Mouse (Mus musculus) adrenal gland, adult (tissue): ENCODE measurements around the gene Stx4a.
"Not testable (repeated sequence)": the region's sequence is repeated elsewhere in the genome, so short reads cannot be mapped to it uniquely, and the experiment has no call there.

Experiments used
- DNase-seq, 2 experiments: peaks; one replicate each; pipeline ENCODE4 v3.0.0; 2022 to 2023; ENCODE audit warnings: low spot score in 1 of 2; ENCODE audit not compliant: inconsistent age in 2 of 2

The Stx4a gene

DNA sequence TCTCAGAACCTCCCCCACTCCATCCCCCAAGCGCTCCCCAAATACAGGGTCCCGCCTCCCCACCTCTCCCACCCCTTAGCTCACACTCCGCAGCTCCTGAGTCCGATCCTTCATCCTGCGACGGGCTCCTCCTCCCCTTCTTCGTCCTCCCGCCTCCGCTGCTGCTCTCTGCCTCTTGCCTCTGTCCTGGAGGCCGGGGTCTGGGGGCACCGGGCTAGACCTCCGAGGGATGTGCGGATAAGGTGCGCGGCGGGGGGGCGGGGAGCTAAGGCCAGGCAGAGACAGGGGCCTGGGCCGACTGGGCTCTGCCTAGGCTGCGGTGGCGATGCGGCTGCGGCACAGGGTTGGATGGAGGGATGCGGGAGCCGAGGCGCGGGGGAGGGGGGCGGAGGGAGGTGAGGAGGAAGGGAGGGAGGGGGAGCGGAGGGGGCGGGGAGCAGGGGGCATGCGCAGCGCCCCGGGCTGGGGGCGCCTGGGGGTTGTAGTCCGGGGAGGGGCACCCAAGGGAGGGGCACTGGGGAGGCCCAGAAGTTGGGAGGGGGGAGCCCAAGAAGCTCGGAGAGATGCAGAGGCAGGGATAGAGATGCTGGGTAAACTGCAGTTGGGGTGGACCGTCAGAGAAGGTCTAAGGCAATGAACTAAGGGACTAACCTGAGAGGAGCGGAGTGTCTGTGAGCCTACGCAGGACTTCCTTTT, at the start of gene Stx4a, which contains the start of gene Stx1b:
Gene Stx4a (plus strand): TSS at position 119 of the 696 bp plus-strand sequence.
Gene Stx1b (minus strand): TSS at position 374 of the 696 bp plus-strand sequence.
- DNase-seq: peak in 1 of 2 experiments; percentile 36

DNA sequence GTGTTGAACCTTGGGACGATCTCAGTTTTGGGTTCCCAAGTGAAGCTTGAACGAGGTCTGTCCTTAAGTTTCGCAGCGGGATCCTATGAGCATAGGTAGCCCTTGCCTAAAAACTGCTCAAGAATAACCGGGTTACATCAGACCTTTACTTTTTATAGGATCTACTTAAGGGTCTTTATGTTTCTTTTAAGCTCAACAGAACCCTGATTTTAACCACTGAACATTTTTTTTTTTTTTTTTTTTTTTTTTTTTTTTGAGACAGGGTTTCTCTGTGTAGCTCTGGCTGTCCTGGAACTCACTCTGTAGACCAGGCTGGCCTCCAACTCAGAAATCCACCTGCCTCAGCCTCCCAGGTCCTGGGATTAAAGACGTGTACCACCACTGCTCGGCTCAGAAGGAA, 48.3 kb upstream of the Stx4a start:
- DNase-seq: not testable (repeated sequence)

DNA sequence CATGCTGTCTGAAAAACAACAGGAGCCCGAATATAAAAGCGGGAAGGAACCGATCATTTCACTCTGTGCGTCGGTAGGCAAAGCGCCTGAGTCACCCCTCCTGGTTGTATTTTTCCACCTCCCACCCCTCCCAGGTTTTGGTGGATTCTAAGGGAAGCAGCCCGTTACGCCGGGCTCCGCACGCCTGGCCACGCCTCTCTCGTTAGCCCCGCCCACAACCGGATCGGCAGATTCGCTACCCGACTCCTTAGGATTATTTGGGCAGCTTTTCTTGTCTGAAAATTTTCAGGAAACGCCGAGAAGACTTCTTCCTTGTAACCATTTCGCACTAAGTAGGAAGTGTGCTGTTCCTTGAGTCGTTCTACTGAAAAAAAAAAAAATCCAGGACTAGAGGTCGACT, 47.7 kb upstream of the Stx4a start, which contains the start of gene Setd1a:
Gene Setd1a (plus strand): TSS at position 245 of the 400 bp plus-strand sequence.
- DNase-seq: peak; percentile 93 to 97

DNA sequence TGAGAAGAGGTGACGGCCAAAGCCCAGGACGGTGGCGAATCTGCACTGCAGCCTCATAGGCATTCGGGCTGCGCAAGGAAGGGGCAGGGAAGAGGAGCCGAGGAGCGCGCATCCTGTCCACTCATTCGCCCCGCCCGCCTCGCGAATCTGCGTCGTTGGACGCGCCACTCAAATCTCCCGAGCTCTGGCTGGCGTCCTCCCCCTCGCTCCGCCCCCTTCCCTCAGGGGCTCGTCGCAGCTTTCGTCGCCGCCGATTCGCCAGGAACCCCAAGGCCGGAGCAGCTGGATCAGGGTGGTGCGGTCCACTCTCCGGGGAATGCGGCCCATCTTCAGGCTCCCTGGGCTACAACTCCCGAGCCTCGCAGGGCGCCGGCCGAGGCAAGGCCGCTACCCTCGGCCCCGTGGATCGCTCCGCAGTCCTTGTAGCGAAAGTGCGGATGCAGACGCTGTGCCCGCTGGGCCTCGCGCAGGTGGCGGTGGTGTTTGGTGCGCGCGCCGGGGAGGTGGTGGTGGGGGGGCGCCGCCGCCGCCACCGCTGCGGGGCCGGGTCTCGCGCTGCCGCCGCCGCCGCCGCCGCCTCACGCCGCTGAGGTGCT, 47.1 kb upstream of the Stx4a start:
- DNase-seq: peak; percentile 97 to 99

DNA sequence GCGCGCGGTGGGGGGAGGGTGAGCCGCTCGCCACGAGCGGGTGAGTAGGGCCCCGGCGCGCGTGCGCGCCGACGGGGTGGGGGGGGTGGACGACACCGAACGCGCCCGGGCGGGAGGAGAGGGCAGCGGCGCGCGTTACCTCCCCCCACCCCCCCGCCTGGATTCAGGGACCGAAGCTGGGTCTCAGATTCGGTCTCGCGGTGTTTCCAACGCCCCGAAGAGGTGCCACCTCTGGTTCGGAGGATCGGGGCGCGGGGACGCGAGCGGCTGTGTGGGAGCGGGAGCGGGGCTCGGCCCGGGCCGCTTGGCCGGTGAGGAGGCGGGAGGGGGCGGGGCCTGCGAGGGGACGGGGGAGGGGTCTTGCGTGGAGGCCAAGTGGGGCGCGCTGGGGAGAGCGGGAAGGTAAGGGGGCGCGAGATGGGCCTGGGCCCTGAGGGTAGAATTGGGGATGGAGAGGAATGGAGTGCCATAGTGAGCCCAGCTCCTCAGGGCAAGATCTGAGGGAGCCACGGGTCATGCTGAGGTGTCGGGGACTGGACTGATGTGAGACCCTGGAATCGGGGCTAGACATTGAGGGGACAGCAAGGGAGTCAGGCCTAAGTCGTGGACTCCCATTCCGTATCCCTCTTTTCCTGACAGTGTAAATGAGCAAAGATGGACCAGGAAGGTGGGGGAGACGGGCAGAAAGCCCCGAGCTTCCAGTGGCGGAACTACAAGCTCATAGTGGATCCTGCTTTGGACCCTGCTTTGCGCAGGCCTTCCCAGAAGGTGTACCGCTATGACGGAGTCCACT, 46.4 kb upstream of the Stx4a start:
- DNase-seq: peak; percentile 75 to 91

DNA sequence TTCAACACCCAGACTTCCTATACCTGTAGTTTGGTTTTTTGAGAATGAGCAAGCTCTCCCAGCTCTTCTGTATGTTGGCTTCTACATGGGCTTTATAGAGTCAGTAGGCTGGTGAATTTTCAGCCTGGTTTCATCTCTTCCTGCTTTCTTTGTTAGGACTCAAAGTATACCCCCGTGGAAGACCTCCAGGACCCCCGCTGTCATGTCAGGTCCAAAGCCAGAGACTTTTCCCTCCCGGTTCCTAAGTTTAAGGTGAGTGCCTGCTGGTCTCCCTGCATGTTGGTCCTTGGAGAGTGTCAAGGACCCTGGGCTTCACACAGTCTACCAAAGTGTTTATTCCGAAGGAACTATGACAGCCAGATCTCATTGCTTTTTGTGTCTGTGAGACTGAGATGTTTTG, 45.7 kb upstream of the Stx4a start:
- DNase-seq: no peak

DNA sequence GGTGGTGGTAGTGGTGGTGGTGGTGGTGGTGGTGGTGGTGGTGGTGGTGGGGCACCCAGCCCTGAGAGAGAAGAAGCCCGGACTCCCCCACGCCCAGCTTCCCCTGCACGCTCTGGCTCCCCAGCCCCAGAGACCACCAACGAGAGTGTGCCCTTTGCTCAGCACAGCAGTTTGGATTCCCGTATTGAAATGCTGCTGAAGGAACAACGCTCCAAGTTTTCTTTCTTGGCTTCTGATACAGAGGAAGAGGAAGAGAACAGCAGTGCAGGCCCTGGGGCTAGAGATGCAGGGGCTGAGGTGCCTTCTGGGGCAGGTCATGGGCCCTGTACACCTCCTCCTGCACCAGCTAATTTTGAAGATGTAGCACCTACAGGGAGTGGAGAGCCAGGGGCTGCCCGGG, 38.8 kb upstream of the Stx4a start, which contains the start of gene Gm49388:
Gene Gm49388 (plus strand): TSS at position 301 of the 400 bp plus-strand sequence.
- no peak for DNase-seq

DNA sequence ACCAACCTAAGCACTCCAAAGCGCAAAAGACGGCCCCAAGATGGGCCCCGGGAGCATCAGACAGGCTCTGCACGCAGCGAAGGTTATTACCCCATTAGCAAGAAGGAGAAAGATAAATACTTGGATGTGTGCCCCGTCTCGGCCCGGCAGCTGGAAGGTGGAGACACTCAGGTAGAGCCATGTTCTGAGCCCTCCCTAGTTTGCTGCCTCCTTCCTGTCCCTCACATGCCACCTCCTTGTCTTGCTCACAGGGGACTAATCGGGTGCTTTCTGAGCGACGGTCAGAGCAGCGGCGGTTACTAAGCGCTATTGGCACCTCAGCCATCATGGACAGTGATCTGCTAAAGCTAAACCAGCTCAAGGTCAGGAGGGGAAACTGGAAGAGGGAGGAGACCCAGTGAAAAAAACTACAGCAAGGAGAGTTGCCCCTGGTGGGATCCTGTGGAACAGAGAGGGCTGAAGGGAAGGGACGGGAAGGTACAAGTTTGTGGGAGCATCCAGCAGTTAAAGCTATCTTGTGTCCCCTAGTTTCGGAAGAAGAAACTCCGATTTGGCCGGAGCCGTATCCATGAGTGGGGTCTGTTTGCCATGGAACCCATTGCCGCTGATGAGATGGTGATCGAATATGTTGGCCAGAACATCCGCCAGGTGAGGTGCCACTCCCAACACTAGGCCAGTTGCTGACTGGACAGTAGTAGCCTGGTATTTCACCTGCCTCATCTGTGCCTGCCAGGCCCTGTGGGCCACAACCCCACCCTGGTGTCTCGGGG, 26.8 kb upstream of the Stx4a start:
- DNase-seq: peak in 1 of 2 experiments; percentile 45

DNA sequence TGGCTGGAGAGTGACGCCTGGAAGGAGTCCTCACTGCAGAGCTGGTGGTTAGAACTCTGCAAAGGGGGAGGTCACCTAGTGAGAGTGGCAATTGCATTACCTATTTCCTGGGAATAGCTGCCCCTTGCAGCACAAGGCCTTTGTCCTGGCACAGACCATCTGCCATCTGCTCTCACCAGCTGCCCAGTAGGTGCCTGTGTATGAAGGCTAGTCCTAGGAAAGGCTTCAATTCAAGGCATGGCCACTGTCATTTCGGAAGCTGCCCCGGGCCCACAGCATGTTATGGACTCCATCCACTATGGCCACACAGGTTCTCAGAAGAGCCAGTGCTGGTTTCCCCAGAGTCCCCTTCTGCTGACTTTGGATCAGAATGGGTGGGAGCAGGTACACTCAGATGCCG, 25.5 kb upstream of the Stx4a start:
- no peak for DNase-seq

DNA sequence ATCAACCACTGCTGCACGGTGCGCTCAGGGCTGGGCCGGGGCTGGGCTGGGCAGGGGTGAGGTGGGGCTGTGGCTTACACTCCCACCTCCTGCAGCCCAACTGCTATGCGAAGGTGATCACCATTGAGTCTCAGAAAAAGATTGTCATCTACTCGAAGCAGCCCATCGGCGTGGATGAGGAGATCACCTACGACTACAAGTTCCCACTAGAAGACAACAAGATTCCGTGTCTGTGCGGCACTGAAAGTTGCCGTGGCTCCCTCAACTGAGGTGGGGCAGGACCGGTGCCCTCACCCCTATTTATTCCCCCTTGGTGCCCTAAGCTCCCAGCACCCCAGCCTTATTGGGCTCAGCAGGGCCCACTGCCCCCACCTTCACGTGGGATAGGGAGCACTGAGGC, 24.9 kb upstream of the Stx4a start:
- DNase-seq: no peak

DNA sequence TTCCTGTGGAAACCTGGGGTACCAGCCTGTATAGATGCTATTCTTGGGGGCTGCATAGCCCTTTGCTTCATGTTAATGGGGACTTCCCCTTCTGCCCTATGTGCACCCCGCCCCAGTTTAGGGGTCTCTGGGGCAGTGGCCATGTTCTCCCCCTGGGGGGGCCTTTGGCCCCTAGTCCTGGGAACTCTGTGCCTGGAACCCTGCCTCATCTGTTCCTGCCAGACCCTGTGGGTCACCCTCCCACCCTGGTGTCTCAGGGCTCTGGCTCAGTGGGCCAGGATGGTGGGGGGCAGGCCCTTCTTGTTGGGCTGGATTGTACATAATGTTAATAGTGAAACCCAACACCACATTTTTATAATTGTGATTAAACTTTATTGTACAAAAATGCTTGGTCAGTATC, 24.4 kb upstream of the Stx4a start:
- peak in 1 of 2 experiments; percentile 54 for DNase-seq

DNA sequence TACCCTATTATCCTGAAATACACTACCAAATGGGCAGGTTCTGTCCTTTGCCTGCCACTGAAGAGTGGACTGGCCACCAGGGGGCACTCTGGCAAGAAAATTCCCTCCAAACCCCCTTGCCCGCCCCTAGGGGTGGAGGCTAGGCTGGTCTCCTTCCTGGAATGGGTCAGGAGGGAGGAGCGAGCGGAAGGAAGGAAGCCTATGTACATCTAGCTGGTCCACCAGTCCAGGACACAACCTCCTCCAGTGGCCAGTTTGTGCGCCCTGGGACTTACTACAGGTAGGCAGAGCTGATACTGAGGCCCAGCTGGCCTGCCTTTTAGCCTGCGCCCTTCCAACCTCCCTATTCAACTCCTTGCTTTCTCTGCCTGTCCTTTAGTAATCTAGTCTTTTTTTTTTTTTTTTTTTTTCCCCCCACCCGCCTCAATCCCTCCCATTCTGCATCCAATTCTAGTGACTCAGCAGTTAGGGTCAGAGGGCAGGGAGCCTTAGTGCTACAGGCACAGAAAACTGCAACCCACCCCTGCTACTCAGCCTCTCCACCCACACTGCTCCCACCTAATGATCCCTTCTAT, 23.6 kb upstream of the Stx4a start, which contains the start of gene Hsd3b7:
Gene Hsd3b7 (plus strand): TSS at position 170 of the 575 bp plus-strand sequence.
- DNase-seq: peak; percentile 95 to 98

DNA sequence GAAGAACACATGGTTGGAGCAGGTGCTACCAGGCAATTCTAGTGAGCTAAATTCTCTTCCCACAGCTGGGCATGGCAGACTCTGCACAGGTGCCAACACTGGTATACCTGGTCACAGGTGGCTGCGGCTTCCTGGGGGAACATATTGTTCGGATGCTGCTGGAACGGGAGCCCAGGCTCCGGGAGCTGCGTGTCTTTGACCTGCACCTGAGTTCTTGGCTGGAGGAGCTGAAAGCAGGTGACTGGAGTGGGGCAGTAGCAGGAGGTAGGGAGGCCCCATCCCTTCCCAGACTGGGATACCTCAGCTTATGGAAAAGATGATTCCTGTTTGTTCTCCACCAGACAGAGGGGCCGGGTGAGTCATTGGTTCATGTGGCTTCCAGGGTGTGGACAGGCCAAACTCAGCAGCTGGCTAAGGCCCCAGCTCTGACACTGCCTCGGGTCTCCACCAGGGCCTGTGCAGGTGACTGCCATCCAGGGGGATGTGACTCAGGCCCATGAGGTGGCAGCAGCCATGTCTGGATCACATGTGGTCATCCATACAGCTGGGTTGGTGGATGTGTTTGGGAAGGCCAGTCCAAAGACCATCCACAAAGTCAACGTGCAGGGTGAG, 23.0 kb upstream of the Stx4a start:
- peak; percentile 42 to 61 for DNase-seq

DNA sequence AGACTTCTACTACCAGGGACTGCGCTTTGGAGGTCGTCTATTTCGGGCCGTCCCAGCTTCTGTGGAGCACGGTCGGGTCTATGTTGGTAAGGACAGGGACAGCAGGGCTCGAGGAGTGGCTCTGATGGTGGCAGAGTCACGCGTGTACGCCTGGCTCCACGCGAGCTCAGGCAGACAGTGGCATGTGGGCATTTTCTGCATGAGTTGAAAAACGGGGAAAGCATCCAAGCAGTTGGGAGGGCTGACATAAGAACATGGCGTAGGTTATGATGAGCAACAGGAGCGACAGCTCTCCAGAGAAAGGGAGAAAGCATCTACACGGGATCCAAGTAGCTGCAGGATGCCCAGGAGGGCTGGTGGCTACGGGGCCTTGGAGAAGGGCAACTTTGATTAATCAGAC, 21.8 kb upstream of the Stx4a start:
- no peak for DNase-seq

DNA sequence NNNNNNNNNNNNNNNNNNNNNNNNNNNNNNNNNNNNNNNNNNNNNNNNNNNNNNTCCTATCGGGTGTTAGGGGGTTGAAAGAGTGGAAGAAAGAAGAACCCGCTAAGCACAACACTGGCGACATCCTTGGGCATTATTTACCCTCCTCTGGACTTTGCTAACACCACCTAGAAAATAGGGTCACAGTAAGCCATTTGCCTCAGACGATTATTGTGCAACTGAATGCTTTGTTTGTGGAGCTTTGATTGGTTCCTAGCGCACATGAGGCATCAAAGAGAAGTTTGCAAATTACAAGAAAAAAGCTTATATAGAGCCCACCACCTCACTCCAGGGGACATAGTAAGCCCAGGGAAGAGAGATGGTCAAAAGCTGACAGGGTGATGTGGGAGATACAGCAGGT, 15.3 kb upstream of the Stx4a start:
- no peak for DNase-seq

DNA sequence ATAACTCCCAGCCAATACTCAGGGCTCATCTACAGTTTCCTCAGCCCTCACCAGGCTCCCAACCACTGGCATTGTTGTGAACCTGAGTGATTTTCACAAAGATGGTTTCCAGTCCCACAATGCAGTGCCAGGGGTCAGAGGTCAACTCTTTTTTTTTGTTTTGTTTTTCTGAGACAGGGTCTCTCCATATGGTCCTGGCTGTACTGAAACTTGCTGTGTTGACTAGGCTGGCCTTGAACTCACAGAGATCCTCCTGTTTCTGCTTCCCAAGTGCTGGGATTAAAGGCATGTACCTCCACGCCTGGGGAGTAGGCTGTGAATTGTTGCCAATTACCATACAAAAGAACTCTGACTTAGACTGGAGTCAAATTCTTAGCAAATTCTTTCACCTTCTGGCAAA, 14.2 kb upstream of the Stx4a start:
- no peak for DNase-seq

DNA sequence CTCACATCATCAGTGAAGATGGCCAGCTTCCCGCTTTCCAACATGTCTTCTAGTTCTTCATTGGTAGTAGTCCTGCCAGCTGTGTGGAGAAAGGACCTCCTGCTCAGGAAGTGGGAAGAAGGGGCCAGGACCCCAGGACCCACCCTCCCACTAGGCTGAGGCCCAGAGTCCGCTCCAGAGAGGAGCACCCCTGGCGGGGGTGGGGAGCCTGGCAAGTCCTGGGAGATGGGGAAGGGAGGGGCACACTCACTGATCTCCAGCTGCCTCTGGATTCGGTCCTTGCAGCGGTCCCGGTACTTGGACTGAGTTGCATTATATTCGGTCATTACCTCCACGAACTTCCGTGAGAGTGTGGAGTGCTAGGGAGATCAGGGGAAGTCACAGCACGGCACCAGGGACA, 13.4 kb upstream of the Stx4a start:
- no peak for DNase-seq

DNA sequence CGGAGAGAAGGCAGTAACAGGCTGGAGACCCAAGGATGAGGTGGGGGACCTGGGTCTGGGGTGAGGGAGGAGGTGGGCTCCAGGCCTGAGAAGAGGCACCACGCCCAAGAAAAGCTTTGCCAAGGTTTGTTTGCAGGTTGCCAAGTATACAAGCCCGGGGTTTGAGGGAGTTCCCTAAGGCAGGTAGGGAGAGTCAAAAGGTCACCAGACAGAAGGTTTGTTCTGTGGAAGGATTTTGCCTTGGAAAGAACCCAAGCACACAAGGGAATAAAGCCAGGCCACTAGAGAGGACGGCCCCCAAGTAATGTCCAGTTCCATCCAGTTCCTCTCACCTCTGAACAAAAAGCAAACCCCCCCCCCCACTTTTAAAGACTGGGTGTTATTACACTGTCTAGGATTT, 12.9 kb upstream of the Stx4a start:
- no peak for DNase-seq

DNA sequence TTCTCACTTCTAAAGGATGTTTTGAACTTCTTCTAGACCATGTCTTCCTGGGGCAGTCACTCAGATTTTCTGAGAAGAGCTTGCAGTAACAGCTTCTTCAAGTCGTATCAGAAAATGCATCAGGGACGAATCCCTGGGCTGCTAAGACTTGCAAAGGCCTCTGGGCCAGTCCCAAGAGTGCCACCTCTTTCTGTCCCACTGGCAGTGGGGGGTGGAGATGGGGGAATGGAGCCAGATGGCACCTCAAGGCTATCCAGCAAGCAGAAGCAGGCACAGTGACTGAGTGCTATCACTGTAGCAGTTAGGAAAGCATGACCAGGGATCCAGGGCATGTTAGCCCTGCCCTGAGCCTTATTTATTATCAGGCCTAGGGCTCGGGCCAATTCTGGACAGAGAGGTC, 11.8 kb upstream of the Stx4a start:
- DNase-seq: peak in 1 of 2 experiments; percentile 82

DNA sequence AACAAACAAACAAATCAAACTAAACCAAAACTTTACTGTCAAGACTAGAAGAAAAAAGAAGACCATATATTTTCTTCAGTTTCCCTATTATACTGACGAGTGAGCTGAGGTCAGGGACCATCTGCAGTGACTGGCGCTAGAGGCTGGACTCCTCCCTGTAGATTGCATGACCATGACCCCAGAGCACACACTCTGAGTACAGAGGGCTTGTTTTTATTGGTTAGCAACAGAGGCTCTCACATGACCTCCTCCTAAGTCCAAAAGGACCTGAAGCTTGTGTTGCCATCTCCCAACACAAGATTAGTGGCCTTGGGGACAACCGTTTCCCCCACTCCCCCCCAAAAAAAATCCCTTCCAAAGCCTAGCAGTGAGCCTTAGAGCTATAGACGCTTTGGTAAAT, 10.3 kb upstream of the Stx4a start:
- peak in 1 of 2 experiments; percentile 68 for DNase-seq
